Mouse (Mus musculus) spleen, adult 2 months (tissue): ENCODE measurements at regions not wholly inside any gene's neighbourhood (a gene's known extent, or its start where the extent isn't known, plus 50 kb on each side); places are given as distances from the start of the nearest gene placed in this dataset.

Source experiments
- DNase-seq, 2 experiments: peaks; one replicate each; pipeline versions ENCODE4 v3.0.0 to v3.0.0-alpha.2; 2012 to 2021; ENCODE audit warnings: low spot score in 2 of 2, low read depth in 1 of 2
- H3K27ac ChIP-seq: fragments of 200-500 bp; 2 replicates; pipeline ENCODE4 v1.5.1; 2012; ENCODE audit warnings: low read length, inconsistent platforms; ENCODE audit not compliant: insufficient read depth
- H3K27me3 ChIP-seq: fragments of 200-500 bp; 2 replicates; pipeline ENCODE4 v1.6.1; 2012; ENCODE audit warnings: mild to moderate bottlenecking, moderate library complexity, low read length, inconsistent platforms; ENCODE audit not compliant: control insufficient read depth, insufficient read depth
- H3K36me3 ChIP-seq: fragments of 200-500 bp; 2 replicates; pipeline ENCODE4 v1.6.1; 2012; ENCODE audit warnings: mild to moderate bottlenecking, low read length, inconsistent platforms; ENCODE audit not compliant: control insufficient read depth, insufficient read depth
- H3K4me1 ChIP-seq: fragments of 200-500 bp; 2 replicates; pipeline ENCODE4 v1.6.1; 2011; ENCODE audit warnings: inconsistent platforms; ENCODE audit not compliant: control insufficient read depth, insufficient read depth, insufficient read length
- H3K4me3 ChIP-seq: fragments of 200-500 bp; 2 replicates; pipeline ENCODE4 v1.5.1; 2011; ENCODE audit warnings: mild to moderate bottlenecking, inconsistent platforms; ENCODE audit not compliant: insufficient read depth, insufficient read length; ENCODE audit errors: extremely low read depth
- CTCF ChIP-seq: fragments of 200-500 bp; IDR thresholded peaks from 2 replicates; pipeline ENCODE4 v1.5.1; 2011; ENCODE audit warnings: mild to moderate bottlenecking, inconsistent platforms; ENCODE audit not compliant: insufficient read depth, insufficient read length, insufficient replicate concordance; ENCODE audit errors: extremely low read depth
- POLR2A ChIP-seq: fragments of 200-500 bp; IDR thresholded peaks from 2 replicates; pipeline ENCODE4 v1.6.1; 2011; ENCODE audit warnings: low read depth, low read length, inconsistent platforms
- WGBS: fragments of 180-500 bp; shearing (Covaris S2); methylation state at CpG from one replicate; pipeline ENCODE4 v1.1.7; 2018; 5-methylcytosine and 5-hydroxymethylcytosine counted together

- TF ChIP-seq CTCF = no peak
- no peak for TF ChIP-seq POLR2A
- Histone ChIP-seq H3K27me3 (no peaks in the 10 kb centered on the region), H3K27ac (no peak overlapping the region), H3K4me1 (no peaks in the 10 kb centered on the region), H3K36me3 (no peaks in the 10 kb centered on the region), H3K4me3 (no peak overlapping the region)
- no peak for DNase-seq
- 95% methylated on average over 1 of the region's 1 CpGs for WGBS
Measured at GRCm38 (mm10) chr13:15914270-15914669, 97.4 kb upstream of the Inhba start.

GRCm38 (mm10) chr13:15929890-15930289 is 81.8 kb upstream of the Inhba start:
- no peak overlapping the region for H3K27ac ChIP-seq
- TF ChIP-seq POLR2A = no peak
- no peak for TF ChIP-seq CTCF
- 36% methylated on average over 3 of the region's 3 CpGs for WGBS
- H3K4me3 ChIP-seq = no peak overlapping the region
- H3K4me1 ChIP-seq = no peaks in the 10 kb centered on the region
- H3K27me3 ChIP-seq = no peaks in the 10 kb centered on the region
- DNase-seq = no peak
- no peaks in the 10 kb centered on the region for H3K36me3 ChIP-seq

GRCm38 (mm10) chr13:15931553-15932162 is 80.0 kb upstream of the Inhba start:
- no peaks in the 10 kb centered on the region for H3K27me3 ChIP-seq
- no peak for DNase-seq
- TF ChIP-seq POLR2A (no peak), CTCF (no peak)
- H3K4me1 ChIP-seq = no peaks in the 10 kb centered on the region
- 44% methylated on average over 5 of the region's 5 CpGs for WGBS
- no peak overlapping the region for H3K27ac ChIP-seq
- H3K4me3 ChIP-seq = no peak overlapping the region
- H3K36me3 ChIP-seq = no peaks in the 10 kb centered on the region

GRCm38 (mm10) chr13:15935689-15936088 is 76.0 kb upstream of the Inhba start:
- DNase-seq = no peak
- WGBS = 79% methylated on average over 1 of the region's 1 CpGs
- no peaks in the 10 kb centered on the region for H3K4me1 ChIP-seq
- H3K4me3 ChIP-seq = no peak overlapping the region
- no peaks in the 10 kb centered on the region; the same call in 1 of the 2 replicates for H3K27me3 ChIP-seq
- no peaks in the 10 kb centered on the region for H3K36me3 ChIP-seq
- no peak overlapping the region for H3K27ac ChIP-seq
- TF ChIP-seq CTCF (no peak), POLR2A (no peak)

- TF ChIP-seq POLR2A (no peak), CTCF (no peak)
Measured at GRCm38 (mm10) chr13:15936109-15936508, 75.5 kb upstream of the Inhba start.

GRCm38 (mm10) chr13:15950143-15950542 is 61.5 kb upstream of the Inhba start:
- Histone ChIP-seq H3K27me3 (no peaks in the 10 kb centered on the region), H3K27ac (no peak overlapping the region), H3K4me1 (no peaks in the 10 kb centered on the region), H3K36me3 (no peaks in the 10 kb centered on the region), H3K4me3 (no peak overlapping the region)
- WGBS = 88% methylated on average over 4 of the region's 4 CpGs
- no peak for DNase-seq
- TF ChIP-seq CTCF (no peak), POLR2A (no peak)

More at GRCm38 (mm10) chr13:15936109-15936508, 75.5 kb upstream of the Inhba start:
- H3K36me3 ChIP-seq = no peaks in the 10 kb centered on the region
- H3K27me3 ChIP-seq = no peaks in the 10 kb centered on the region; the same call in 1 of the 2 replicates
- H3K4me3 ChIP-seq = no peak overlapping the region
- peak in 1 of 2 experiments; percentile 4 for DNase-seq
- 4% methylated on average over 1 of the region's 1 CpGs for WGBS
- no peaks in the 10 kb centered on the region for H3K4me1 ChIP-seq
- H3K27ac ChIP-seq = no peak overlapping the region

GRCm38 (mm10) chr13:15950885-15951610 is 60.6 kb upstream of the Inhba start:
- Histone ChIP-seq H3K27ac (no peak overlapping the region), H3K36me3 (no peaks in the 10 kb centered on the region), H3K27me3 (no peaks in the 10 kb centered on the region), H3K4me3 (no peak overlapping the region), H3K4me1 (no peaks in the 10 kb centered on the region)
- no peak for TF ChIP-seq POLR2A
- no peak for TF ChIP-seq CTCF
- no peak for DNase-seq
- WGBS = 79% methylated on average over 3 of the region's 3 CpGs
